Mouse (Mus musculus): ENCODE measurements around the gene Hist3h2a. TPM values are rescaled to one million over a fixed set of nuclear protein-coding genes. Genes with fewer than 3 reads are reported as not detected.

Gene Hist3h2a
- polyA plus RNA-seq, 2 experiments from 2014 or later: 9.6 to 10.3 TPM

DNA sequence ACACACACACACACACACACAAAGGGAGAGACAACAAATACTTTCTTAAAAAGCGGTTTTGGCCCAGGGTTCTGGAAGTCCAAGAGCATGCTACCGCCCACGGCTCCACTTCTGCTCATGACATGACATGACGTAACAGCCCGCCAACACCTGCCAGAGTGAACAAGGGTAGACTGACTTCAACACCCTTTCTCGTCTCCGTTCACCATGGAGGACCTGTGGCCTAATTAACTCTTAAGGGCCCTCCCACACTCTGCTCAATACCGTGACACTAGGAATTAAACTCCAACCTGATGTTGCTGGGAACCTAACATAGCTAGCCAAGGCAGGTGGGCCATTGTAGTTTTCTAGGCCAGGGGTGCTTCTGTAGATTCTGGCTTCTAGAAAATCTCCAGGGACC, 14.5 kb downstream of the Hist3h2a start:
- ATAC-seq: no peak

- no peak for ATAC-seq
Measured at GRCm38 (mm10) chr11:58969659-58970058, 15.2 kb downstream of the Hist3h2a start.

GRCm38 (mm10) chr11:58970831-58971530, 16.5 kb downstream of the Hist3h2a start:
- no peak for ATAC-seq

- ATAC-seq: no peak
Measured at GRCm38 (mm10) chr11:58971796-58972195, 17.3 kb downstream of the Hist3h2a start.

- ATAC-seq: no peak
Measured at GRCm38 (mm10) chr11:58974414-58974813, 19.9 kb downstream of the Hist3h2a start.

GRCm38 (mm10) chr11:58977150-58977549, 22.7 kb downstream of the Hist3h2a start:
- ATAC-seq: peak; percentile 10

DNA sequence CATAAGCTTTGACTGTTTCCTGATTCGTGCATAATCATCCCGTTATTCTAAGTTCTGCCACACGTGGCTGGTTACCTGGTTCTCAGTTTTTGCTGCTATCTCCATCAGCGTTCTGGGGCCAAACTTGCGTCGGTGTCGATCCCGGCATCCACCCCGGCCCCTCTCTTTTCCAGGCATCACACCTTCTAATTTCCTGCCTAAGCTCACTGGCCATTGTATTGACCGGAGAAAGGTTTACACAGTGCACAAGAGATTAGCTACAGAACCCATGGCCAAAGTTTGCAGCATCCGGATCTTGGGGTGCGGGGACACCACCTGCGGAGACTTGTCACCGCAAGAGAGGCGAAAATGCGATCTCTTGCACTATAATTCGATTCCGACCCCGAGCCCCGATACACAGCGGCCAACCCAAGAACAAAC, 23.1 kb downstream of the Hist3h2a start:
- peak; percentile 28 for ATAC-seq

- ATAC-seq: peak; percentile 94
Measured at GRCm38 (mm10) chr11:58978027-58978705, 23.7 kb downstream of the Hist3h2a start, which contains the start of gene Trim11. Gene Trim11, plus strand, starts transcription at chr11:58978093.

GRCm38 (mm10) chr11:58978706-58979030, 24.2 kb downstream of the Hist3h2a start:
- ATAC-seq: no peak

DNA sequence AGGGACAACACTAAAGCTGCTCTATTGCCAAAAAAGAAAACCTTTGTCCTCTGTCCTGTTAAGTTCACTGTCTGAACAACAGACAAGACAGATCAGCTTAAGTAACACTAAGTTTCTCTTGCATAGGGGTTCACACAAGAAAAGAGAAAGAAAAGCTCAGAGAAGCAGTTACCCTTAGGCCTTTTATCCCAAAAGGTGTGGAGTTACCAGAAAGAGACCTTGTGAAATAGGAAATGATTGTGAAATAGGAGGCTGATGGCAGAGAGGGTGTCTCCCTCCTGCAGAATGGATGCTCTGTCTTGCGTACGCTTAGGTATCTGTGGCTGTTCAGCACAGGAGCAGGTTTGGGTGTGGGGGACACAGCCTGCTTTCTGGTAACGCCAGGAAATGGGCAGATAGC, 24.7 kb downstream of the Hist3h2a start:
- no peak for ATAC-seq

DNA sequence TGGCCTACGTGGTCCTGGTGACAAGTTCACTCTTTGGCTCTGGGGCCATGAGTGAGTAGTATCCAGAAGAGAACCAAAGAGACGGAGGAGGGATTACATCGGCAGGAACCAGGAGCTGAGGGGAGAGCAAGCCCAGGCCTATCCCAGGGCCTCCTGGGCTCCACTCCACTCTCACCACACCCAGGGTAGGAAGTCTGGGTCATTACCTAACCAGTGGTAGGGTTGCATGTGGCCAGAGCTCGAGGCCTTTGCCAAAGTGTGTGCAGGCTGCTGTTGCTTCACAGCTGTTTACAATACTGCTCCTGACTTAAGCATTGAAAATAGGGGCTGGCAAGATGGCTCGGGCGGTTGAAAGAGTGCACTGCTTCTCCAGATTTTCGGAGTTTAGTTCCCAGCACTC, 25.2 kb downstream of the Hist3h2a start:
- no peak for ATAC-seq

- ATAC-seq: no peak
Measured at GRCm38 (mm10) chr11:58980381-58980990, 26.0 kb downstream of the Hist3h2a start.

DNA sequence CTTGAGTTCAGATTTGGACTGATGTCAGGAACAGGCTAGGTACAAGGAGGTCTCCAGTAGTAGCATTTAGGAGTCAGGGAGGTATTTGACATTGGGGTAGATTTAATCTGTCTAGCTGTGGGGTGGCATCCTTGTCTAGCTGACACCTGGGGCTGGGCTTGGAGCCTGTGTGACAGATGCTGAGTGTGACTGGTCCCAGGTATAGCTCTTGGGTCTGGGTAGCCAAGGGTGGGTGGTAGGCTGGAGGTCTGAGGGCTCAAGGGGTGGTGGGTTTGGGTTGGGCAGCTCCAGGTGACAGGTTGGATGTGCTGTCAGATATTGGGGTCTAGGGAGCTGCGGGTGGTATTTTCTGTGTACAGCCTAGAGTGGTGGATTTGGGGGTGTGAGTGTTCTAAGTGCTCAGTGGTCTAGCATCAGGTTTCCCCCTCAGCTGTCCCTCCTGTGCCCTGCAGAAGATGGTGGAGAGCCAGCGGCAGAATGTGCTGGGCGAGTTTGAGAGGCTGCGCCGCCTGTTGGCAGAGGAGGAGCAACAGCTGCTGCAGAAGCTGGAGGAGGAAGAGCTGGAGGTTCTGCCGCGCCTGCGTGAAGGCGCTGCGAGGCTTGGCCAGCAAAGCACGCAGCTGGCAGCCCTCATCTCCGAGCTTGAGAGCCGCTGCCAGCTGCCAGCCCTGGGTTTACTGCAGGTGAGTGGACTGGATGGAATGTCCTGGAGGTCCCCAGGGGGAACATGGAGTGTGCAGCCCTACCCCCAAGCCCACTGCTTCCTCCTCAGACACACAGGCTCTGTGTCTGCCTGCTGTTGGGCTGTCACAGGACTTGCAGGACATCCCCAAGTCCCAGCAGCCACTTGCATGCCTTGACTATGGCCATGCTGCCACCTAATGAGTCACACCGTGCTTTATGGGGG, 27.3 kb downstream of the Hist3h2a start:
- peak; percentile 30 for ATAC-seq

GRCm38 (mm10) chr11:58982471-58983097, 28.1 kb downstream of the Hist3h2a start:
- ATAC-seq: no peak

DNA sequence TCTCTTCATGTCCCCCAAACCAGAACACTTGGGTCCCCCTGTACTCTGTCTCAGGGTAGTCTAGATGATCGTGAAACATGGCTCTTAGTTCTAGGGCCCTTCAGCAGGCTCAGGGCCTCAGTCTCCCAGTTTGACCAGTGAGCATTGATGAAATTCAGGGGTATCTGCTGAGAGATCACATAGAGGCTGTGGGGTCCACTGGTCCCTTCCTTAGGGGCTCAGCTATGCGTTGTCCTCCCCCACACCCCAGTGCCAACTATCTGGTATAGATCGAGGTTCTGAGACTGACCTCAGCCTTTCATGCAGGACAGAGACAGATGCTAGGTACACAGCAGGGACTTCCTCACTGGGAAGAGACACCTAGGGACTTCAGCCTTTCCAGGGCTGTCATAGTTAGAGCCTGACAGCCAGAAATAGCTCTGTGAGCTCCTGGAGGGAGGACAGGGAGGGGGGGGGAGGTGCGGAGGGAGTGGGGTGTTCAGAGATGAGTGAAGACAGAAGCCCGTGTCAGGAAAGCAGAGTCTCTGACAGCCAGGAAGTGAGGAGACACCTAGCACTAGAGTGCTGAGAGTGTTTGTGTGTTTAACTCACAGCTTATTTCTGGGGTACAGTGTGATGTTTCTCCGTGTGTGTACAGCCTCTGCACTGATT, 29.3 kb downstream of the Hist3h2a start:
- ATAC-seq: no peak

GRCm38 (mm10) chr11:58984657-58985056, 30.2 kb downstream of the Hist3h2a start:
- no peak for ATAC-seq

GRCm38 (mm10) chr11:58985299-58985917, 30.9 kb downstream of the Hist3h2a start:
- ATAC-seq: no peak

DNA sequence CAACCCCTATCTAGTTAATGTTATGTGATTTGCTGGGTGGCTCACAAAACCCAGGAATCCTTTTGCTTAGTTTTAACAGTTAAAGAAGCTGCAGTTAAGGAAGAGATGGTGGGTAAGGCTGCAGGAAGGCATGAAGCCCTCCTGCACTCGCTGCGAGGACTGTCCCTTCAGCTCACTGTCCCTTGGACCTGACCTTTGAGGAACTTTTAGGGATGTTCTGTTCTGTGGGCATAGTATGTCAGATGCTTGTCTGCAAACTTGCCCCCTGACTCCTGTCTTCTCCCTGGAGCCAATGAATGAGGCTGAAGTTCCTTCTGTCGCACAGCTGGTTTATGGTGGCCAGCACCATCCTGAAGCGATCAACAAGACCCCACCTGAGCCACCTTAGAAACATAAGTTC, 34.7 kb downstream of the Hist3h2a start:
- no peak for ATAC-seq

DNA sequence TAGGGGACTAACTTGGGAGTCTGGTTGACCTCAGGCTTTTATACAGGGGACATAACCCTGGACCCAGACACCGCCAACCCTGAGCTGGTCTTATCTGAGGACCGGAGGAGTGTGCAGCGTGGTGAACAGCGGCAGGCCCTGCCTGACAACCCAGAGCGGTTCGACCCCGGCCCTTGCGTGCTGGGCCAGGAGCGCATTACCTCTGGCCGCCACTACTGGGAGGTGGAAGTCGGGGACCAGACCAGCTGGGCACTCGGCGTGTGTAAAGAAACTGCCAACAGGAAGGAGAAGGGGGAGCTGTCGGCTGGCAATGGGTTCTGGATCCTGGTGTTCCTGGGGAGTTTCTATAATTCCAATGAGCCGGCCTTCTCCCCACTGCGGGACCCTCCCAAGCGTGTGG, 35.7 kb downstream of the Hist3h2a start:
- ATAC-seq: no peak

- no peak for ATAC-seq
Measured at GRCm38 (mm10) chr11:58990794-58991193, 36.3 kb downstream of the Hist3h2a start.

DNA sequence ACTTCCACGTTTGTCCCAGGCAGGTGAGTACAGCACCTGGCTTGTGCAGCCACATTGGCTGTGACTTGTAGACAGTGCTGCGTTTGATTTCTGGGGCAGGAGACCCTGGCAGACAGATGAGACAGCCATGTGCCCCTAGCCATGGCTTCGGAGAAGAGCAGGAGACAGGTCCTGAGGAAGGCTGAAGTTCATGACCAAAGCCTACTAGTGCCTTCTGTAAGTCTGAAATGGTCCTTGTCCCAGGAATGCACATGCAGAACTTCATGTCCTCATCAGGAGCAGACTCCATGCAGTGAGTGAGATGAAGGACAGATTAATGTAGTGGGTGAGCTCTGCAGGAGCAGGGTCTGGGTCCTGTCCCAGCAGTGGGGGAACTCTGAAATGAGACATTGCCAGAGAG, 37.4 kb downstream of the Hist3h2a start:
- no peak for ATAC-seq

Data from CD4-positive, CD25-positive, alpha-beta regulatory T cell, adult 4 months (primary cell).